Mouse (Mus musculus): ENCODE data around the gene Mboat2. TPM values are rescaled to one million over a fixed set of nuclear protein-coding genes. Genes with fewer than 3 reads are reported as not detected.

The Mboat2 gene
- total and polyA plus RNA-seq, 3 experiments = 0.39 to 4.0 (median 0.76) TPM

- TF ChIP-seq MAX (IDR thresholded peaks at IDR 0.05; ENCODE audit: low read length) (no peak), NELFE (IDR thresholded peaks at IDR 0.05; ENCODE audit: low read depth, low read length) (no peak), KAT2A (IDR thresholded peaks at IDR 0.05; ENCODE audit: insufficient replicate concordance, low read length) (no peak), MAFK (IDR thresholded peaks at IDR 0.05; ENCODE audit: insufficient replicate concordance, low read length) (no peak), USF1 (IDR thresholded peaks at IDR 0.05; ENCODE audit: low read depth, low read length) (no peak), MYC (IDR thresholded peaks at IDR 0.05; ENCODE audit: low read depth, low read length) (no peak), CHD2 (IDR thresholded peaks at IDR 0.05; ENCODE audit: low read length) (no peak), CTCF (conservative IDR thresholded peaks at IDR 0.05 in 1 of 2, IDR thresholded peaks at IDR 0.05 in 1 of 2; ENCODE audit: low read depth in 2 of 2, low read length in 2 of 2) (no peak), CHD1 (IDR thresholded peaks at IDR 0.05; ENCODE audit: low read depth, low read length) (no peak), TCF12 (IDR thresholded peaks at IDR 0.05; ENCODE audit: low read depth, low read length) (no peak), ZMIZ1 (IDR thresholded peaks at IDR 0.05; ENCODE audit: low read depth, low read length) (no peak), MXI1 (IDR thresholded peaks at IDR 0.05; ENCODE audit: low read depth, low read length) (no peak), RAD21 (IDR thresholded peaks at IDR 0.05; ENCODE audit: low read depth, low read length) (no peak), ZKSCAN1 (IDR thresholded peaks at IDR 0.05; ENCODE audit: borderline replicate concordance, low read depth, low read length) (no peak), UBTF (IDR thresholded peaks at IDR 0.05; ENCODE audit: low read depth, low read length) (no peak; the same call in 1 of the 2 replicates), BHLHE40 (IDR thresholded peaks at IDR 0.05; ENCODE audit: low read depth, low read length) (no peak), SMC3 (IDR thresholded peaks at IDR 0.05; ENCODE audit: low read depth, low read length) (no peak)
- dilution Hi-C loops (cut with MboI; ENCODE audit: extremely low pct_ligation_motif_present, extremely low pct_unique_long_range_greater_than_20kb, low sequenced_read_pairs) = no loop called here
- no peaks in the 10 kb centered on the region for H3K9me3 ChIP-seq (replicated peaks; ENCODE audit: low read length)
- H3K4me1 ChIP-seq (ENCODE audit: control insufficient read depth in 1 of 2, insufficient read depth in 2 of 2) = peaks cover 2 to 9% of the 10 kb centered on the region in 2 experiments; a peak in 1 of 4 replicates
- H3K79me2 ChIP-seq (replicated peaks; ENCODE audit: control insufficient read depth, extremely low read depth, insufficient read depth, poor library complexity, severe bottlenecking) = no peaks in the 10 kb centered on the region
- in situ Hi-C loops (cut with MboI; ENCODE audit: low pct_ligation_motif_present, low pct_unique_long_range_greater_than_20kb, low sequenced_read_pairs) = no loop called here
- H3K27ac ChIP-seq (ENCODE audit: insufficient read depth, low read depth) = no peak overlapping the region
- H3K9ac ChIP-seq (ENCODE audit: insufficient read depth, low read depth) = no peak overlapping the region
- peak overlapping the region; percentile 96 for H3K4me2 ChIP-seq (ENCODE audit: insufficient read depth, low read depth, poor library complexity, severe bottlenecking)
- H3K36me3 ChIP-seq (replicated peaks in 1 of 2; ENCODE audit: control insufficient read depth in 1 of 2, insufficient read depth in 1 of 2, low read length in 1 of 2) = no peaks in the 10 kb centered on the region
- peaks cover 20% of the 10 kb centered on the region for H3K27me3 ChIP-seq (replicated peaks)
- H3K4me3 ChIP-seq (replicated peaks in 1 of 3; ENCODE audit: low read depth in 2 of 3, low read length in 2 of 3, poor library complexity in 1 of 3) = peak overlapping the region in 2 of 3 experiments; percentile 64 to 75
- DNase-seq (ENCODE audit: extremely low read depth) = no peak
Measured at GRCm38 (mm10) chr12:24831964-24832427, 1.3 kb downstream of the Mboat2 start.

GRCm38 (mm10) chr12:24832438-24832837 lies 1.8 kb downstream of the Mboat2 start:
- H3K4me3 ChIP-seq (replicated peaks in 1 of 3; ENCODE audit: low read depth in 2 of 3, low read length in 2 of 3, poor library complexity in 1 of 3) = no peak overlapping the region
- no peaks in the 10 kb centered on the region for H3K79me2 ChIP-seq (replicated peaks; ENCODE audit: control insufficient read depth, extremely low read depth, insufficient read depth, poor library complexity, severe bottlenecking)
- TF ChIP-seq USF2 (conservative IDR thresholded peaks at IDR 0.05; ENCODE audit: low read depth, low read length) (no peak), CHD1 (IDR thresholded peaks at IDR 0.05; ENCODE audit: low read depth, low read length) (no peak), TCF12 (IDR thresholded peaks at IDR 0.05; ENCODE audit: low read depth, low read length) (no peak), ZKSCAN1 (IDR thresholded peaks at IDR 0.05; ENCODE audit: borderline replicate concordance, low read depth, low read length) (no peak), CTCF (conservative IDR thresholded peaks at IDR 0.05 in 1 of 2, IDR thresholded peaks at IDR 0.05 in 1 of 2; ENCODE audit: low read depth in 2 of 2, low read length in 2 of 2) (no peak), ELF1 (IDR thresholded peaks at IDR 0.05; ENCODE audit: low read depth, low read length) (no peak), NELFE (IDR thresholded peaks at IDR 0.05; ENCODE audit: low read depth, low read length) (no peak)
- no peaks in the 10 kb centered on the region for H3K36me3 ChIP-seq (replicated peaks in 1 of 2; ENCODE audit: control insufficient read depth in 1 of 2, insufficient read depth in 1 of 2, low read length in 1 of 2)
- dilution Hi-C loops (cut with MboI; ENCODE audit: extremely low pct_ligation_motif_present, extremely low pct_unique_long_range_greater_than_20kb, low sequenced_read_pairs) (no loop called here), in situ Hi-C loops (cut with MboI; ENCODE audit: low pct_ligation_motif_present, low pct_unique_long_range_greater_than_20kb, low sequenced_read_pairs) (no loop called here)
- no peaks in the 10 kb centered on the region for H3K9me3 ChIP-seq (replicated peaks; ENCODE audit: low read length)
- H3K4me2 ChIP-seq (ENCODE audit: insufficient read depth, low read depth, poor library complexity, severe bottlenecking) = peak overlapping the region; percentile 96
- no peak overlapping the region for H3K27ac ChIP-seq (ENCODE audit: insufficient read depth, low read depth)
- H3K9ac ChIP-seq (ENCODE audit: insufficient read depth, low read depth) = no peak overlapping the region
- H3K27me3 ChIP-seq (replicated peaks) = peaks cover 20% of the 10 kb centered on the region
- peaks cover 2 to 9% of the 10 kb centered on the region in 2 experiments; a peak in 1 of 4 replicates for H3K4me1 ChIP-seq (ENCODE audit: control insufficient read depth in 1 of 2, insufficient read depth in 2 of 2)
- DNase-seq (ENCODE audit: extremely low read depth) = no peak

Data from CH12.LX (cell line).